Mouse (Mus musculus) small intestine, adult 2 months (tissue): ENCODE data around the gene Gm38394.

Source experiments
- CTCF ChIP-seq: fragments of 200-500 bp; IDR thresholded peaks from 2 replicates; pipeline ENCODE4 v1.5.1; 2012; ENCODE audit warnings: low read depth, mild to moderate bottlenecking, control low read depth, inconsistent platforms, low read length, moderate library complexity, mixed read lengths; ENCODE audit not compliant: insufficient replicate concordance, insufficient read length; ENCODE audit errors: extremely low read depth
- POLR2A ChIP-seq: fragments of 200-500 bp; IDR thresholded peaks from 2 replicates; pipeline ENCODE4 v1.6.1; 2012; ENCODE audit warnings: low read depth, mild to moderate bottlenecking, control low read depth, inconsistent platforms, low read length, moderate library complexity

DNA sequence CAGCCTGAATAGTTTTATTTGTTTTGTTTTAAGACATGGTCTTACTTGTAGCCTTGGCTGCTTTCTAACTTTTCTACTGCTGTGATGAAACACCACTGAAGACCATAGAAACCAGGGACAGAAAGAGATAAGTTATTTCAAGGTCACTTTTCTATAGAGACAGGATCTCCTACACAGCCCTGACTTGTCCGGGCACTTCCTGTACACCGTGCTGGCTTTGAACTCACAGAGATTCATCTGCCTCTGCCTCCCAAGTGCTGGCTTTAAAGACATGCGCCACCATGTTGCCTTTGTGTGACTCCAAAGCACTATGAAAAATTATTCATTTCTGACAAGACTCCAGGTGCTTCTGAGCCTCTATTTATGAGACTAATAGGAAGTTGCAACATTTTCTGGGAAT, 10.1 kb upstream of the Gm38394 start:
- TF ChIP-seq CTCF: no peak
- TF ChIP-seq POLR2A: no peak
